Mouse (Mus musculus): Measurements from ENCODE around the gene Anapc15. TPM values are rescaled to one million over a fixed set of nuclear protein-coding genes. Genes with fewer than 3 reads are reported as not detected.
"Not testable (repeated sequence)": the region's sequence is repeated elsewhere in the genome, so short reads cannot be mapped to it uniquely, and the experiment has no call there.

Anapc15 gene
- polyA plus RNA-seq, 1 experiment from 2014 or later: 28.5 TPM

DNA sequence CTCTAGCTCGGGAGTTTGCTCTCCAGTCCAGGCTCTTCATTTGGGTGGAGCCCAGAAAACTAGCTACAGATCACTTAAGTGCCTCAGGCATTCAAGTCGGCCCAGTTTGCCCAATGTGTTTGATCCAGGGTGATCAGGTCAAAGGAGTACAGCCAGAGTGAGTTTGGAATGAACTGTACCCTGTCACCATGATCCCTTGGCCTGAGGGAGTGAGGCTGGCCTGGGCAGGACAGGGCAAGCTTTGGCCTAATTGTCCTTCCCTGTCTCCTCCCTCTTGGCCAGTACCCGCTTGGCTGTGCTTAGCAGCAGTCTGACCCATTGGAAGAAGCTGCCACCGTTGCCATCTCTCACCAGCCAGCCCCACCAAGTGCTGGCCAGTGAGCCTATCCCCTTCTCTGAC is 46.6 kb downstream of the Anapc15 start:
- Histone ChIP-seq H3K36me3 (replicated peaks; ENCODE audit: insufficient read depth, low read length) (peaks cover 37% of the 10 kb centered on the region), H3K27ac (ENCODE audit: low read depth) (no peak overlapping the region), H3K27me3 (ENCODE audit: insufficient read depth, low read length) (no peaks in the 10 kb centered on the region), H3K9ac (replicated peaks) (no peak overlapping the region), H3K9me3 (ENCODE audit: low read length) (no peaks in the 10 kb centered on the region), H3K4me3 (ENCODE audit: low read depth, low read length) (no peak overlapping the region), H3K4me1 (ENCODE audit: insufficient read depth) (peaks cover 27% of the 10 kb centered on the region), H3K4me2 (ENCODE audit: low read depth, low read length) (no peak overlapping the region)
- DNase-seq (no peak), ATAC-seq (no peak)
- TF ChIP-seq CTCF (IDR thresholded peaks at IDR 0.05; ENCODE audit: low read depth): no peak
- no peak for TF ChIP-seq EP300 (IDR thresholded peaks at IDR 0.05; ENCODE audit: low read depth)
- 84% methylated on average over 4 of the region's 4 CpGs for WGBS (ENCODE audit: insufficient replicate concordance)

DNA sequence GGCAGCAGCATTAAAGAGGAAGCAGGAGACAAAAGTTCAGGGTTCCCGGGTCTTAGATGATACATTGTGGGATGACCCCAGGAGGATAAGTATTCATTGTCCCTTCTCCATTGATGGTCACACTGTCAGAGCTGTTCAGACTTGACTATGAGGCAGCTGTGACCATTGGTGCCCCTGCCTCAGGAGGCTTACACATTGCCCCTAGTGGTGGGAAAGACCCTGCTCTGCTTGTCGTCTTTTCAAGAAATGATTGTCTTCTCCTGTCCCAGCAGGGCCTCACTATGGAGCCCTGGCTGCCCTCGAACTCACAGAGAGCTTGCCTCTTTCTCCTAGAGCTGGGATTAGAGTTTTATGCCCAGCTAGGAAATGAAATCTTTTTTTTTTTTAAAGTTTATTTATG is 48.5 kb downstream of the Anapc15 start:
- Histone ChIP-seq H3K4me3 (ENCODE audit: low read depth, low read length) (no peak overlapping the region), H3K27me3 (ENCODE audit: insufficient read depth, low read length) (no peaks in the 10 kb centered on the region), H3K9me3 (ENCODE audit: low read length) (no peaks in the 10 kb centered on the region), H3K9ac (replicated peaks) (no peak overlapping the region), H3K27ac (ENCODE audit: low read depth) (no peak overlapping the region), H3K36me3 (replicated peaks; ENCODE audit: insufficient read depth, low read length) (peaks cover 44% of the 10 kb centered on the region), H3K4me1 (ENCODE audit: insufficient read depth) (peaks cover 17% of the 10 kb centered on the region), H3K4me2 (ENCODE audit: low read depth, low read length) (no peak overlapping the region)
- WGBS (ENCODE audit: insufficient replicate concordance): 72% methylated on average over 3 of the region's 3 CpGs
- no peak for ATAC-seq
- no peak for DNase-seq
- no peak for TF ChIP-seq EP300 (IDR thresholded peaks at IDR 0.05; ENCODE audit: low read depth)
- 0 out of 2 replicates have a peak, but pooled peaks have one; percentile 31 for TF ChIP-seq CTCF (IDR thresholded peaks at IDR 0.05; ENCODE audit: low read depth)

DNA sequence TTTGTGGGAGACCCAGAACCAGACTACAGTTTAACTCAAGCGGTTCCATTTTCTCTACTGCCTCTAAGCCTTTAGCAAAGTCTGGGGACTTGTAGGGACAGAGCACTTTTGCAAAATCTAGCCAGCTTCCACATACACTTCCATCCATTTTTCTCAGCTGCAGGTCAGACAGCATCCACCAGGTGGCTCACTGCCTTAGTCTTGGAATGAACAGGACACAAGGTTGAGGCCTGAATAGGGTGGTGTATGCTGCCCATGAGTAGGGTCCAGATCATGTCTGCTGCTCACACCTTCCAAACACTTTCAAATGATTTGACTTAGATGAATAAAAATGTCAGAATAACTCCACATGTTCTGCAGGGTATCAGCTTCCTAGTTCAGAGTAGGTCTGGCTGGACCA is 54.6 kb downstream of the Anapc15 start:
- Histone ChIP-seq H3K27me3 (ENCODE audit: insufficient read depth, low read length) (no peaks in the 10 kb centered on the region), H3K9me3 (ENCODE audit: low read length) (no peaks in the 10 kb centered on the region), H3K4me2 (ENCODE audit: low read depth, low read length) (no peak overlapping the region), H3K4me3 (ENCODE audit: low read depth, low read length) (no peak overlapping the region), H3K9ac (replicated peaks) (no peak overlapping the region), H3K36me3 (replicated peaks; ENCODE audit: insufficient read depth, low read length) (peaks cover 21% of the 10 kb centered on the region), H3K4me1 (ENCODE audit: insufficient read depth) (no peaks in the 10 kb centered on the region), H3K27ac (ENCODE audit: low read depth) (no peak overlapping the region)
- TF ChIP-seq EP300 (IDR thresholded peaks at IDR 0.05; ENCODE audit: low read depth) (no peak), CTCF (IDR thresholded peaks at IDR 0.05; ENCODE audit: low read depth) (peak; percentile 92)
- DNase-seq: peak; percentile 76
- 22% methylated on average over 1 of the region's 1 CpGs for WGBS (ENCODE audit: insufficient replicate concordance)
- ATAC-seq: peak; percentile 68

DNA sequence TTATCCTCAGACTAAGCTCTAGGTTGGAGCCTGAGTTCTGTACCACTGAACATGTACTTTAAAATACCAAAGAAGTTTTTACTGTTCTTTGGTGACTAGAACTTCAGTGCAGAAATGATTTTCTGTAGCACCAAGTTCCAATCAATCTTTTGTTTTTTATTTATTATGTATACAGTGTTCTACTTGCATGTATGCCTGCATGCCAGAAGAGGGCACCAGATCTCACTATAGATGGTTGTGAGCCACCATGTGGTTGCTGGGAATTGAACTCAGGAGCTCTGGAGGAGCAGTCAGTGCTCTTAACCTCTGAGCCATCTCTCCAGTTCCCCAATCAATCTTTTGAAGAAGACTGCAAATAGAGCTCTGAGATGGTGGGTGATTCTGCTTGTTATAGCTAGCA is 62.4 kb downstream of the Anapc15 start:
- not testable (repeated sequence) for ATAC-seq; H3K27me3 ChIP-seq (ENCODE audit: insufficient read depth, low read length); H3K27ac ChIP-seq (ENCODE audit: low read depth); H3K9me3 ChIP-seq (ENCODE audit: low read length); H3K9ac ChIP-seq (replicated peaks); H3K4me3 ChIP-seq (ENCODE audit: low read depth, low read length); H3K36me3 ChIP-seq (replicated peaks; ENCODE audit: insufficient read depth, low read length); H3K4me2 ChIP-seq (ENCODE audit: low read depth, low read length); H3K4me1 ChIP-seq (ENCODE audit: insufficient read depth); DNase-seq
- peak; percentile 34 for TF ChIP-seq CTCF (IDR thresholded peaks at IDR 0.05; ENCODE audit: low read depth)

DNA sequence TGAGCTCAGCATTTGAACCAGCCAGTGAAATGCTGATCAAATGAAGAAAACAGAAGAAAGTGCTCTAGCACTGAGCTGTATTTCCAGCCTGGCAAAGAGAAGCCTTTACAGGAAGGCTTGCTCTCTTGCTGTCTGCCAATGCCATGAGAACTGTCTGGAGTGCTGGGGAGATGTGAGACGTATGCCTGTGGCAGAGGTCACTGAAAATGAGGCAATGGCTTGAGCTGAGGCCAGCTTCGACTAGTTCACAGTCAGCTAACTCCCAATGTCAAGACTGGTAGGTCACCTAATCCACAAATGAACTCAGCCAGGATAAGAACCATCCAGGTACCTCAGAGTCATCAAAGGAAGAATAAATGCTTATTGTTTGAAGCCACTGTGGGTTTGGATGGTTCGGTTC is 64.6 kb downstream of the Anapc15 start:
- TF ChIP-seq EP300 (IDR thresholded peaks at IDR 0.05; ENCODE audit: low read depth): no peak
- TF ChIP-seq CTCF (IDR thresholded peaks at IDR 0.05; ENCODE audit: low read depth): no peak
- no peak for DNase-seq
- 71% methylated on average over 3 of the region's 3 CpGs for WGBS (ENCODE audit: insufficient replicate concordance)
- H3K27ac ChIP-seq (ENCODE audit: low read depth): no peak overlapping the region
- no peaks in the 10 kb centered on the region for H3K27me3 ChIP-seq (ENCODE audit: insufficient read depth, low read length)
- H3K4me1 ChIP-seq (ENCODE audit: insufficient read depth): peaks cover 3% of the 10 kb centered on the region; the same call in 1 of the 2 replicates
- no peak overlapping the region for H3K9ac ChIP-seq (replicated peaks)
- H3K4me2 ChIP-seq (ENCODE audit: low read depth, low read length): no peak overlapping the region
- no peaks in the 10 kb centered on the region for H3K36me3 ChIP-seq (replicated peaks; ENCODE audit: insufficient read depth, low read length)
- no peaks in the 10 kb centered on the region for H3K9me3 ChIP-seq (ENCODE audit: low read length)
- H3K4me3 ChIP-seq (ENCODE audit: low read depth, low read length): no peak overlapping the region
- peak; percentile 40; the same call in 1 of the 2 replicates for ATAC-seq

DNA sequence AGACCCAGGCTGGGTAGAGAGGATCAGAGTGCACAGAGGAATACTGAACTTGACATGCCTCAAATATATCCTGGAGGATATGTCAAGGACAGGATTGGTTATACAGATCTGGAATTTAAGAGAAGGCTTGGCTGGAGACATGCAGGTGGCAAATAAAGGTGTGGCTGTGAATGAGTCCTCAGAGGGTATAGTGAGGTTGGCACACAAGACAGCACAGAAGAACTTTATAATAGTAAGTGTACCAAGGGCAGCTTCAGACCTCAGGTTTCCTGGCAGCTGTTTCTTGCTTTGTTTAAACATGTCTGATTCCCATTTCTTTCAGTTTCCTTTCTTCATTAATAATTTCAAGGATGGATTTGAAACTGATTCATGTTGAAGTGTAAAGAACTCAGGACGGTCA is 69.0 kb downstream of the Anapc15 start:
- no peaks in the 10 kb centered on the region for H3K27me3 ChIP-seq (ENCODE audit: insufficient read depth, low read length)
- TF ChIP-seq CTCF (IDR thresholded peaks at IDR 0.05; ENCODE audit: low read depth) (no peak), EP300 (IDR thresholded peaks at IDR 0.05; ENCODE audit: low read depth) (no peak)
- H3K9ac ChIP-seq (replicated peaks): no peak overlapping the region
- H3K4me1 ChIP-seq (ENCODE audit: insufficient read depth): peaks cover 21% of the 10 kb centered on the region
- no peaks in the 10 kb centered on the region; the same call in 1 of the 2 replicates for H3K36me3 ChIP-seq (replicated peaks; ENCODE audit: insufficient read depth, low read length)
- no peak overlapping the region for H3K27ac ChIP-seq (ENCODE audit: low read depth)
- H3K4me3 ChIP-seq (ENCODE audit: low read depth, low read length): no peak overlapping the region
- no peaks in the 10 kb centered on the region for H3K9me3 ChIP-seq (ENCODE audit: low read length)
- WGBS (ENCODE audit: insufficient replicate concordance): 71% methylated on average over 1 of the region's 1 CpGs
- peak overlapping the region; percentile 96 for H3K4me2 ChIP-seq (ENCODE audit: low read depth, low read length)
- no peak for ATAC-seq
- DNase-seq: no peak

DNA sequence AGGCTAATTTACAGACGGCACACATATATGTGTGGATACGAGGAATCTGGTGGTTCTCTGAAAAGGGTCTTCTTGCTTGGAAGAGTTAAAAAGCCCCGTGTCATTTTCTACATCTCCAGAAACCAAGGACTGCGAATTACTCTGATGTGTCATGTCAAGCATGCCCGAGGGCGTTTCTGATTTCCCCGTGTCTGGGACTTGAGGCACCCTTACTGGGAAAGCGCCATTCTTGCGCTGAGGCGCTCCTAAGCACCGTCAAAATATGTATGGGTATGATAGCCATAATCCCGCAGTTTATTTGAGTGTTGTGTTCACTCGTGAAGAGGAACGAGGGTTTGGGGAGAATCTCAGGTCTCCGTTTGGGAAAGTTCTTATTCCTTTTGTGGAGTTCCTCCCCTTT is 69.8 kb downstream of the Anapc15 start:
- TF ChIP-seq CTCF (IDR thresholded peaks at IDR 0.05; ENCODE audit: low read depth) (no peak), EP300 (IDR thresholded peaks at IDR 0.05; ENCODE audit: low read depth) (no peak)
- Histone ChIP-seq H3K36me3 (replicated peaks; ENCODE audit: insufficient read depth, low read length) (no peaks in the 10 kb centered on the region; the same call in 1 of the 2 replicates), H3K9me3 (ENCODE audit: low read length) (no peaks in the 10 kb centered on the region), H3K4me1 (ENCODE audit: insufficient read depth) (peaks cover 21% of the 10 kb centered on the region), H3K4me2 (ENCODE audit: low read depth, low read length) (peak overlapping the region; percentile 96), H3K4me3 (ENCODE audit: low read depth, low read length) (peak overlapping the region; percentile 77), H3K27ac (ENCODE audit: low read depth) (peak overlapping the region; percentile 93), H3K27me3 (ENCODE audit: insufficient read depth, low read length) (no peaks in the 10 kb centered on the region), H3K9ac (replicated peaks) (peak overlapping the region; percentile 85)
- ATAC-seq (peak; percentile 40), DNase-seq (peak; percentile 42)
- WGBS (ENCODE audit: insufficient replicate concordance): 4% methylated on average over 15 of the region's 15 CpGs

Measured in liver, postnatal 0 days (tissue).